Mouse (Mus musculus) fat pad, adult 2 months (tissue): Measurements from ENCODE around the gene Mgat4e.
"Not testable (repeated sequence)": the region's sequence is repeated elsewhere in the genome, so short reads cannot be mapped to it uniquely, and the experiment has no call there.

ENCODE experiments used
- DNase-seq: peaks from one replicate; pipeline ENCODE4 v3.0.0-alpha.2; 2011; ENCODE audit warnings: low read depth, low spot score; ENCODE audit errors: extremely low read depth

Gene Mgat4e

DNA sequence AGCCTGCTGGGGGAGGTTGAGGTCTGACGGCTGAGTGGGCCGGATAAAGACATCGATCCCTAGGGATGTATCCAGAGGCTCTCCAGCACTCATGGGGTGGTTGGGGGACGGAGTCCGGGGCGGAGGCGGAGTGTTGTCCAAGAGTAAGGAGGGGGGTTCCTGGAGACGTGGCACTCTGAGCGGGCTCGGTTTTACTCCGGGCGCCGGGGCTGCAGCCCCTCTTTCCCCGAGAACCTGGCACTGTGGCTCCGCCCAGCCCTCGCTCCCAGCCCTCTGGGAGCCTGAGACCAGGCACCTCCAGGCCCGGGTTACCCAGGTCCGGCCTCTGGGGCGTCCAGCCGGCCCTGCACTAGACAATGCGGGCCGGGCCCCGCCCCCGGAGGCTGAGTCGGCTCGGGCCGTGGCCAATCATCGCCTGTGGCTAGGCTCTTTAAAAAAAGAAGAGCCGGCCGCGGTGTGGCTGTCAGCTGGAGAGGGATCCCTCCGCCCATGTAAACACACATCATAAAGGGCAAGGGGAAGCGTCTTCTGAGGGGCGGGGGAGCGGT lies 7.3 kb upstream of the Mgat4e start:
- DNase-seq = no peak

DNA sequence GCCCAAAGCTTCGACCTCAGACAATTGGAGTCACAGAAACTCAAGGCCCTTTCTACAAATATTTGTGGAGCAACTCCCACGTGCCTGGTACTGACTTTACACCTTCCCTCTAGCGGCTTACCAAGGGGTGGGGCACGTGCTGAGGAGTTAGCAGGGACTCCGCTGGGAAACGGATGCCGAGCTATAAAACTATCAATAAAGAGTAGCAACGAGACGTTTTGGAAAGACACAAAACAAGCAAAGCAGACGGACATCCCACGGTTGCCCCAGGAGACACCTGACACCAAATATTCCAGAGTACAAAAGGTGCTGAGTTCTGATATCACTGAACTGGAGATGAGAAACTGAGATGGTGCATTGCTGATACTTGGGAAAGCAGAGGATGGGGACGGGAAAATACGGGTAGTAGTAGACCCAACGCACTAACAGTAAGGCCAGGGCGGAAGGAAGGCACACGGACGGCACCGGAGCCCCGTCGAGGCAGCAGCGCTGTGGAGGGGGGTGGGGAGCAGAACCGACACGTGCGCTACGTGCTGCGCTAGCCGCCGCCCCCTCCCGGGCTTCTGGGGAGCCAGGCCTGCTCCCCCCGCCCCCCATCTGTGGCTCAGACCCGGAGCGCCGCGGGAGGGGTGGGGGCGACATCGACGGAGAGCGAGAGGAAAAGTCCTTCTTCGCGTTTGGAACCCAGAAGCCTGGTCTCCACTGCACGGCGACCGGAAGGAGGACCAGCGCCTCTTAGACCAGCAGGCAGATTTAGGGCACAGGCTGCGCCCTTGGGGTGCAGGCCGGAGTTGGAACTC lies 6.6 kb upstream of the Mgat4e start:
- DNase-seq = no peak

GRCm38 (mm10) chr1:134555240-134555870 lies 5.9 kb upstream of the Mgat4e start:
- DNase-seq = no peak

DNA sequence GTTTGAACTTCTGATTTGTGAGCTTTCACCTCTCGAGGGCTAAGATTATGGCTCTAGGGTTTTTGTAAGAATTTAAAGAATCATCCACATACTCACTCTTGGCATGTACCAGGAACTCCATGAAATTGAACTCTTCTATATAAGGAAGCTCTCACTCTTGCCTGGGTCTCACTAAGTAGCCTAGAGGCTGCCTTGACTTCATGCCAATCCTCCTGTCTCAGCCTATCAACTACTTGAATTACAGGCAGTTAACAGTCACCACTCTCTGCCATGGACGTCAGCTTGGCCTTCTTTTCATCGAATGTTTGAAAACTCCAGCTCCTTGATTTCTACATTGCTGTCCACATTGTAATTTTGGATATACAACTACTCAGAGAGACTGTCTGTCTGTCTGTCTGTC lies 2.9 kb upstream of the Mgat4e start:
- no peak for DNase-seq

GRCm38 (mm10) chr1:134551869-134552268 lies 2.4 kb upstream of the Mgat4e start:
- no peak for DNase-seq

- no peak for DNase-seq
Observed at GRCm38 (mm10) chr1:134548231-134548630, 1.3 kb downstream of the Mgat4e start.

GRCm38 (mm10) chr1:134540610-134541009 lies 8.9 kb downstream of the Mgat4e start:
- no peak for DNase-seq

DNA sequence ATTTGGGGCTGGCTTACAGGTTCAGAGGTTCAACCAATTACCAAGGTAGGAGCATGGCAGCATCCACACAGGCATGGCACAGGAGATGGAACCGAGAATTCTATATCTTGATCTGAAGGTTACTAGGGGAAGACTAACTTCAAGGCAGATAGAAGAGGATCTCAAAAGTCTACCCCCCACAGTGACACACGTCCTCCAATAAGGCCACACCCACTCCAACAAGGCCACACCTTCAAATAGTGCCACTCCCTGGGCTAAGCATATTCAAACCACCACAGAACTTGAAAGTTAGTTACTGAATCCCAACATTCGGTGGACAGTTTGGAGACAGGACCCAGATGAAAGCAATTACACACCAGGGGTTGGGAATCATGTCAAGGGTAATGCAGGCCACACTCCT lies 14.0 kb downstream of the Mgat4e start:
- DNase-seq = no peak

DNA sequence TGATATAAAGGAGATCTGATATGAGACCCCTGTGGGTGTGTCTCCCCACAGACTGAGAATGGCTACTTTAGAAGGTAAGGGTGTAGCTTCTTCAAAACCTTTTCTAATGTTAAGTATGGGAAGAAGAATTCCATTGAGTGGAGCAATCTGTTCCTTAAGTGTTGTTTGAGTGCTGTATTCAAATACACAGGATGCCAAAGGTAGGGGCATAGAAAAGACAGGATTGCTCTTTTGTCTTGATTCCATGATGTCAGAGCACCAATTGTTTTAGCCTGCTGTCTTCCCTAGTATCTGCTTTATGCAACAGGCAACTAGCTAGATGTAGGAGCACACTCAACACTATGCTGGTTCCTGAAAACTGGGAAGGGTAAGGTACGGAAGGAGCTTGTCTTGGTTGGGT lies 14.4 kb downstream of the Mgat4e start:
- no peak for DNase-seq

- DNase-seq = not testable (repeated sequence)
Observed at GRCm38 (mm10) chr1:134533710-134534109, 15.8 kb downstream of the Mgat4e start.

GRCm38 (mm10) chr1:134530618-134531017 lies 18.9 kb downstream of the Mgat4e start:
- no peak for DNase-seq

DNA sequence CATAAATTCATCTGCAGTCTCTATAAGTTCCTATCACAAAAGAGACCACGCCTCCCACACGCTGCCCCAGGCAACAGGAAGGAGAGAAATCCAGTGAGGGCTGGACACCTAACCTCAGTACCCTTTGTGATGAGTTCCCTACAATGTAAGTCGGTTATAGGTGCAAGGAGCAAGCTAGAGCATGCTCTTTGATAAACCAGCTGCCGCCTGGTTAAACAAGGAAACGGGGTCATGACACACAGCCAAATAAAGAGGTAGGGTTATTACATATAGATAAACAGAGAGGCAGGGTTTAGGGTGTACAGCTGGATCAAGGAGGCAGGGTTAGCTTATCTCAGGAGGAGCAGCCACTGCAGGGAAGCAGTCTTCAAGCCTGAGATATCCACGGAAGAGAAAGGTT lies 22.7 kb downstream of the Mgat4e start:
- DNase-seq = no peak

DNA sequence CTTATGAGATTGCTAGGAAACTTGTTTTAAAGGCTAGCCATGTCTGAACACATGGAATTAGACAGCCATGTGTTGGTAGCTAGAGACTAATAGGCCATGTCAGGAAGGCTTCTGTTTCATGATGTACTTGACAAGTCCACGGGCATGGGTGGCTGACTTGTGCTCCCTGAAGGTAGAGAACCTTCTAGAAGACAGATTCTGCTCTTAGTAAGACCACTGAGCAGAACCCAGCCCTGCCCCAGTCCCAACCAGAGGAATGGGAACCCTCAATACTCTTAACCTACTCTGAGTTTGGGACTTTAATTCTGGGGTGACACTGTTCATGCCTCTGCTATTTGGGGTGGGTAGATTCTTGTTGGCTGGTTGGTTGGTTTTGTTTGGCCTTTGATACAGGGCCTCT lies 24.5 kb downstream of the Mgat4e start:
- DNase-seq = no peak

DNA sequence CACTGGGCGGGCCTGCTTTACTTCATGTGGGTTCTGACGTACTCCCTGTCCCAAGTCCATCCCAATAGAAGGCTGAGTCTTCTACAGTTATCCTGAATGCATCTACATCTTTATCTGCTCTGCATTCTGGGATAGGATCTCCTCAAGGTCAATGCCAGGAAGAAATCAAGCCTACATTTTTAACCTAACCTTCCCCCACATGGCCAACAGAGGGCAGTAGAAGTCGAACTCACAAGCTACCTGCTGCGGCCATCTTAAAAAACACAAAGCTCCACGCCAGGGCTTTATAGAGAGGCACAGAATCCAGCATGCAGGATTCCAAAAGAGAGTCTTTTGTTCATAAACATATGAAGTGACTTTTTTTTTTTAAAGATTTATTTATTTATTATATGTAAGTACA lies 25.1 kb downstream of the Mgat4e start:
- DNase-seq = no peak

- peak; percentile 78 for DNase-seq
Observed at GRCm38 (mm10) chr1:134522325-134522724, 27.2 kb downstream of the Mgat4e start.

DNA sequence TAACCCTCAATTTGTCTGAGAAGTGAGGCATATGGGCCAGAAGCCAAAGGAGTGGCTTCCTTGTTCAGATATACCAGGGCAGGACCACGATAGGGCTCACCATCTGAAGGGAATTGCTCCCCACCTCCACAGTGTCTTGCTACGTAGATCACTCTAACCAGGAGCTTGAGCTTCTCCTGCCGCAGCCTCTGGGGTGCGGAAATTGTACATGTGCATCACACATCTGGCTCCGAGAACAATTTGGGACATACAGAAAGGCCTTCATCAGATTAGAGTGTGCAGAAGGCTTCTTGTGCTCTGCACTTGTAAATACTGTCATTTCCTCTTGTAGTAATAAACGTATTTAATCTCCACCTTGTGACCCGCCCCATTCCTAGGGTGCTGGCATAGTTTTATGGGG lies 28.3 kb downstream of the Mgat4e start:
- DNase-seq = no peak

GRCm38 (mm10) chr1:134520001-134520721 lies 29.3 kb downstream of the Mgat4e start:
- DNase-seq = no peak

GRCm38 (mm10) chr1:134519201-134519600 lies 30.3 kb downstream of the Mgat4e start:
- DNase-seq = not testable (repeated sequence)

- peak; percentile 99 for DNase-seq
Observed at GRCm38 (mm10) chr1:134518677-134519076, 30.8 kb downstream of the Mgat4e start.

DNA sequence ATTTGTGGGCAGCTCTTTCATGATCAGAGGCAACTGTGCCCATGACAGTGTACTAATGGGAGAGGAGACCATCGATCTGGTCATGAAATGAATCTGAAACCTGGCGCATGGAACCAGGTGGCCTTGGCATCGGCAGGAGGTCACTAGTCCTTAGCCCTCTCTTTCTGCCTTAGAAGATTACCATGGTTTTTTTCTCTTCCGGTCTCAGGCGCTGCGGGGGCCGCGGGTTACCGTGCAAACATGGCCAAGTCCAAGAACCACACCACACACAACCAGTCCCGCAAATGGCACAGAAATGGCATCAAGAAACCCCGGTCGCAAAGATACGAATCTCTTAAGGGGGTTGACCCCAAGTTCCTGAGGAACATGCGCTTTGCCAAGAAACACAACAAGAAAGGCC lies 31.6 kb downstream of the Mgat4e start:
- DNase-seq = not testable (repeated sequence)

DNA sequence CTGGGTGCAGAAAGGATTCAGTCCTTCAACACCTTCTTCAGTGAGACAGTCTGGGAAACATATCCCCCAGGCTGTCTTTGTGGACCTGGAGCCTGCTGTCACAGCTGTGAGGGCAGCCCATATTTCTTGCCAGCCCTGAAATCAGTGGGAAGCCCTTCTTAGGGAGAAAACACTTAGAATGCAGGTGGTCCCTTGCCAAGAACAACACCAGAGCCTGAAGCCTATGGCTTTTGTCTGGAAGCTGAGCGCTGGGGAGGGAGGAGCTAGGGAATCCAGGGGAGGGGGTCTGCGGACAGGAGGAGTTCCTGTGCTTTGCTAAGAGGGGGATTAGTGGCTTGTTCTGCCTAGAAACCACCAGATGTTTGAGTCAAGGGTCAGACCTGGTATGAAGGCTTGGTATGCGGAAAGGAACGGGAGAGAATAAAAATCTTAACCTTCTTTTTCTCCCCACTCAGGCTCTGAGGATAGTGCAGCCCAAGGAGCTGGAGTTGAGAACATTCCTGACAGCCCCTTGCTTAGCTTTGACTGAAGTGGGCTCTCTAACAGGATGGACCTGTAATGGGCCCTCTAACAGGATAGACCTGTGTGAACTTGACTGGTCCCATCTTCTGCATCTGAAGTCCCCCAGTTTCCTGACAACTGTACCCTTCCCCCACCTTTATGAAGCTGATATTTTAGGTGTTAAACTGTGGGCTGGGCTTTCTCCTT lies 32.8 kb downstream of the Mgat4e start:
- DNase-seq = no peak
